Mouse (Mus musculus): ENCODE measurements around the gene Gm13693. TPM values are rescaled to one million over a fixed set of nuclear protein-coding genes. Genes with fewer than 3 reads are reported as not detected.
"Not testable (repeated sequence)": the region's sequence is repeated elsewhere in the genome, so short reads cannot be mapped to it uniquely, and the experiment has no call there.

Gene Gm13693
- not detected in 2 replicates for polyA plus RNA-seq (2015; fragmentation: Nextera tagmentation; extraction: Ambion mirVana)

DNA sequence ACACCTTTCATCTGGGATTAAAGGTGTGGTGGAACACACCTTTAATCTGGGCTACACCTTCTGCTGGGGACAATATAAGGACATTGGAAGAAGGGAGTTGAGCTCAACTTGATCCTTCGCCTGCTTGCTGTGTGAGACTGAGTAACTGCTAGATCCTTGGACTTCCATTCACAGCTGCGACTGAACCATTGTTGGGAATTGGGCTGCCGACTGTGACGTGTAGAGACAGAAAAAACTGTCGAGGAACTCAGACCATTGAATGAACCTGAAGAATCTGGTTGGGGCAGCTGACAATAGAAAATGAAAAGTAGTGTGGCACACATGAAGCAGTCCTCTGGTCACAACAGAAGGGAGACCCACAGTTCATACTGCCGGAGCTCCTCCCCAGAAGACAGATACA, at the start of gene Gm13693:
Gm13693 (plus strand) TSS at position 301 of the 400 bp plus-strand sequence.
- H3K4me3 ChIP-seq (replicated peaks); H3K36me3 ChIP-seq; H3K9ac ChIP-seq; H3K4me1 ChIP-seq (replicated peaks); H3K27ac ChIP-seq; H3K4me2 ChIP-seq (replicated peaks); H3K27me3 ChIP-seq (replicated peaks); ATAC-seq; H3K9me3 ChIP-seq: not testable (repeated sequence)
- no CpG with 5 or more reads among the region's 6 CpGs for WGBS

- Histone ChIP-seq H3K27ac (no peak overlapping the region), H3K9ac (no peak overlapping the region), H3K27me3 (replicated peaks) (no peaks in the 10 kb centered on the region), H3K4me2 (replicated peaks) (no peak overlapping the region), H3K4me3 (replicated peaks) (no peak overlapping the region), H3K36me3 (no peaks in the 10 kb centered on the region), H3K9me3 (no peaks in the 10 kb centered on the region), H3K4me1 (replicated peaks) (no peaks in the 10 kb centered on the region)
- ATAC-seq = no peak
- 59% methylated on average over 2 of the region's 2 CpGs for WGBS
These were observed 31.7 kb upstream of the Gm13693 start for GRCm38 (mm10) chr2:83929478-83930088.

- H3K4me2 ChIP-seq (replicated peaks) = peak within 1 kb of the TSS; percentile 56
- no peaks in the 10 kb centered on the region for H3K27me3 ChIP-seq (replicated peaks)
- no peak within 1 kb of the TSS for H3K27ac ChIP-seq
- peak within 1 kb of the TSS; percentile 11; the same call in 1 of the 2 replicates for H3K4me3 ChIP-seq (replicated peaks)
- WGBS = 1% methylated on average over 20 of the region's 20 CpGs
- no peaks in the 10 kb centered on the region for H3K9me3 ChIP-seq
- no peak within 1 kb of the TSS for H3K9ac ChIP-seq
- H3K36me3 ChIP-seq = no peaks in the 10 kb centered on the region
- H3K4me1 ChIP-seq (replicated peaks) = 0 out of 2 replicates have a peak, but pooled peaks cover 4% of the 10 kb centered on the region
- peak; percentile 86 for ATAC-seq
These were observed 20.4 kb upstream of the Gm13693 start, which contains the start of gene Zswim2 for GRCm38 (mm10) chr2:83940931-83941361. Zswim2 (minus strand) TSS chr2:83941228.

GRCm38 (mm10) chr2:83941378-83941777, 19.9 kb upstream of the Gm13693 start:
- H3K27ac ChIP-seq = no peak overlapping the region
- no peak overlapping the region for H3K4me3 ChIP-seq (replicated peaks)
- H3K27me3 ChIP-seq (replicated peaks) = no peaks in the 10 kb centered on the region
- no peaks in the 10 kb centered on the region for H3K9me3 ChIP-seq
- 0 out of 2 replicates have a peak, but pooled peaks cover 4% of the 10 kb centered on the region for H3K4me1 ChIP-seq (replicated peaks)
- H3K9ac ChIP-seq = no peak overlapping the region
- ATAC-seq = no peak
- WGBS = 45% methylated on average over 3 of the region's 3 CpGs
- H3K4me2 ChIP-seq (replicated peaks) = peak overlapping the region; percentile 56; the same call in 1 of the 2 replicates
- H3K36me3 ChIP-seq = no peaks in the 10 kb centered on the region

- 0 out of 2 replicates have a peak, but pooled peaks cover 4% of the 10 kb centered on the region for H3K4me1 ChIP-seq (replicated peaks)
- ATAC-seq = no peak
- H3K36me3 ChIP-seq = no peaks in the 10 kb centered on the region
- WGBS = 64% methylated on average over 4 of the region's 4 CpGs
- H3K4me3 ChIP-seq (replicated peaks) = no peak overlapping the region
- no peaks in the 10 kb centered on the region for H3K9me3 ChIP-seq
- no peak overlapping the region for H3K27ac ChIP-seq
- no peak overlapping the region for H3K4me2 ChIP-seq (replicated peaks)
- H3K27me3 ChIP-seq (replicated peaks) = no peaks in the 10 kb centered on the region
- no peak overlapping the region for H3K9ac ChIP-seq
These were observed 19.5 kb upstream of the Gm13693 start for GRCm38 (mm10) chr2:83941792-83942191.

DNA sequence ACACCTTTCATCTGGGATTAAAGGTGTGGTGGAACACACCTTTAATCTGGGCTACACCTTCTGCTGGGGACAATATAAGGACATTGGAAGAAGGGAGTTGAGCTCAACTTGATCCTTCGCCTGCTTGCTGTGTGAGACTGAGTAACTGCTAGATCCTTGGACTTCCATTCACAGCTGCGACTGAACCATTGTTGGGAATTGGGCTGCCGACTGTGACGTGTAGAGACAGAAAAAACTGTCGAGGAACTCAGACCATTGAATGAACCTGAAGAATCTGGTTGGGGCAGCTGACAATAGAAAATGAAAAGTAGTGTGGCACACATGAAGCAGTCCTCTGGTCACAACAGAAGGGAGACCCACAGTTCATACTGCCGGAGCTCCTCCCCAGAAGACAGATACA, 5.9 kb upstream of the Gm13693 start, which contains the start of gene Gm13698:
Gm13698 (plus strand) TSS at position 301 of the 400 bp plus-strand sequence.
- no CpG with 5 or more reads among the region's 6 CpGs for WGBS
- not testable (repeated sequence) for ATAC-seq

GRCm38 (mm10) chr2:83967013-83967412, 5.7 kb downstream of the Gm13693 start, which contains the start of gene Gm13695:
Gm13695 (plus strand) TSS chr2:83967313.
- ATAC-seq; H3K27ac ChIP-seq; H3K4me1 ChIP-seq (replicated peaks); H3K36me3 ChIP-seq; H3K27me3 ChIP-seq (replicated peaks); H3K4me2 ChIP-seq (replicated peaks); H3K9ac ChIP-seq; H3K4me3 ChIP-seq (replicated peaks); H3K9me3 ChIP-seq: not testable (repeated sequence)
- no CpG with 5 or more reads among the region's 6 CpGs for WGBS

More for the DNA sequence above, 5.9 kb upstream of the Gm13693 start, which contains the start of gene Gm13698:
- H3K9me3 ChIP-seq; H3K4me3 ChIP-seq (replicated peaks); H3K36me3 ChIP-seq; H3K27me3 ChIP-seq (replicated peaks); H3K4me1 ChIP-seq (replicated peaks); H3K9ac ChIP-seq; H3K27ac ChIP-seq; H3K4me2 ChIP-seq (replicated peaks): not testable (repeated sequence)

DNA sequence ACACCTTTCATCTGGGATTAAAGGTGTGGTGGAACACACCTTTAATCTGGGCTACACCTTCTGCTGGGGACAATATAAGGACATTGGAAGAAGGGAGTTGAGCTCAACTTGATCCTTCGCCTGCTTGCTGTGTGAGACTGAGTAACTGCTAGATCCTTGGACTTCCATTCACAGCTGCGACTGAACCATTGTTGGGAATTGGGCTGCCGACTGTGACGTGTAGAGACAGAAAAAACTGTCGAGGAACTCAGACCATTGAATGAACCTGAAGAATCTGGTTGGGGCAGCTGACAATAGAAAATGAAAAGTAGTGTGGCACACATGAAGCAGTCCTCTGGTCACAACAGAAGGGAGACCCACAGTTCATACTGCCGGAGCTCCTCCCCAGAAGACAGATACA, 11.5 kb downstream of the Gm13693 start, which contains the start of gene Gm13696:
Gm13696 (plus strand) TSS at position 301 of the 400 bp plus-strand sequence.
- WGBS = no CpG with 5 or more reads among the region's 6 CpGs
- H3K4me2 ChIP-seq (replicated peaks); H3K9ac ChIP-seq; H3K36me3 ChIP-seq; H3K4me3 ChIP-seq (replicated peaks); H3K9me3 ChIP-seq; H3K27me3 ChIP-seq (replicated peaks); ATAC-seq; H3K4me1 ChIP-seq (replicated peaks); H3K27ac ChIP-seq: not testable (repeated sequence)

- WGBS = no CpG with 5 or more reads among the region's 6 CpGs
- not testable (repeated sequence) for H3K4me1 ChIP-seq (replicated peaks); H3K27me3 ChIP-seq (replicated peaks); H3K36me3 ChIP-seq; H3K4me3 ChIP-seq (replicated peaks); ATAC-seq; H3K9ac ChIP-seq; H3K27ac ChIP-seq; H3K4me2 ChIP-seq (replicated peaks); H3K9me3 ChIP-seq
These were observed 17.3 kb downstream of the Gm13693 start, which contains the start of gene Gm13694 for GRCm38 (mm10) chr2:83978633-83979032. Gm13694 (plus strand) TSS chr2:83978933.

DNA sequence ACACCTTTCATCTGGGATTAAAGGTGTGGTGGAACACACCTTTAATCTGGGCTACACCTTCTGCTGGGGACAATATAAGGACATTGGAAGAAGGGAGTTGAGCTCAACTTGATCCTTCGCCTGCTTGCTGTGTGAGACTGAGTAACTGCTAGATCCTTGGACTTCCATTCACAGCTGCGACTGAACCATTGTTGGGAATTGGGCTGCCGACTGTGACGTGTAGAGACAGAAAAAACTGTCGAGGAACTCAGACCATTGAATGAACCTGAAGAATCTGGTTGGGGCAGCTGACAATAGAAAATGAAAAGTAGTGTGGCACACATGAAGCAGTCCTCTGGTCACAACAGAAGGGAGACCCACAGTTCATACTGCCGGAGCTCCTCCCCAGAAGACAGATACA, 23.1 kb downstream of the Gm13693 start, which contains the start of gene Gm13697:
Gm13697 (plus strand) TSS at position 301 of the 400 bp plus-strand sequence.
- H3K27ac ChIP-seq; H3K27me3 ChIP-seq (replicated peaks); H3K4me1 ChIP-seq (replicated peaks); H3K9me3 ChIP-seq; H3K36me3 ChIP-seq; H3K9ac ChIP-seq; H3K4me3 ChIP-seq (replicated peaks); ATAC-seq; H3K4me2 ChIP-seq (replicated peaks): not testable (repeated sequence)
- no CpG with 5 or more reads among the region's 6 CpGs for WGBS

- ATAC-seq; H3K4me3 ChIP-seq (replicated peaks); H3K9ac ChIP-seq; H3K27ac ChIP-seq; H3K27me3 ChIP-seq (replicated peaks); H3K4me1 ChIP-seq (replicated peaks); H3K36me3 ChIP-seq; H3K4me2 ChIP-seq (replicated peaks); H3K9me3 ChIP-seq: not testable (repeated sequence)
- no CpG with 5 or more reads among the region's 6 CpGs for WGBS
These were observed 28.9 kb downstream of the Gm13693 start, which contains the start of gene Gm13691 for GRCm38 (mm10) chr2:83990253-83990652. Gm13691 (plus strand) TSS chr2:83990553.

DNA sequence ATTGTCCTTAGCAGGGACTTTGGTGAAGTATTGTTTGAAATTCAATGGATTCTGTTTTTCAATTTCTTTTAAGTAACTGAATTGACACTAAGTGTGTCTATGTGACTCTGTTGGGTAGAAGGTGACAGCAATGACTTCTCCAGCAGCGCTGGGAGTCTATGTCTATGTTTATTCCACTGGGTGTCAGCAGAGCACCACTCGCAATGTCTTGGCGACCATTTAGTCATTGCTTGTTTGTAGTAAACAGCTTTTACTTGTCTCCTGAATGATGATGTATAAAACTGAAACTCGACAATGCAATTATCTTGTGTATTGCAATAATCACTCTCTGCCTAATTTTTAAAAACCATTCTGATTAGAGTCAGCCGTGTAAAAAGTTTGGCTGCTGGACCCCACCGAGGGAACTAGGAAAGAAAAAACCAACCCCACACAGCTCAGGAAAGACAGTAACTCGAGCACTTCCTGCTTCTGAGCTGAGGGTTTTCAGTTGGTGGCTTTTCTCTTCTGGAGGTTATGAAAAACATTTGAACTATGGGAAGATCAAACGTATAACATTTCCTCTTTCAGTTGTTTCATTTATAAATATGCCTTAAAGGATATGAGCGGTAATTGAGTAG, 32.4 kb downstream of the Gm13693 start:
- H3K27me3 ChIP-seq (replicated peaks); ATAC-seq; H3K4me3 ChIP-seq (replicated peaks); H3K9me3 ChIP-seq; H3K4me2 ChIP-seq (replicated peaks); H3K27ac ChIP-seq; H3K36me3 ChIP-seq; H3K4me1 ChIP-seq (replicated peaks); H3K9ac ChIP-seq: not testable (repeated sequence)
- 43% methylated on average over 8 of the region's 9 CpGs for whole genome bisulfite sequencing
